Mouse (Mus musculus) layer of hippocampus, adult 2 months (tissue): ENCODE results near the gene Fam71b. TPM values are rescaled to one million over a fixed set of nuclear protein-coding genes. Genes with fewer than 3 reads are reported as not detected.

Experiments
- DNase-seq, 2 experiments: peaks; one replicate each; pipeline ENCODE4 v3.0.0; 2022; ENCODE audit warnings: low spot score in 2 of 2
- H3K27ac ChIP-seq: fragments of 200-600 bp; 2 replicates; pipeline ENCODE4 v1.8.1; 2022
- H3K4me3 ChIP-seq: fragments of 200-600 bp; 2 replicates; pipeline ENCODE4 v1.8.1; 2022; ENCODE audit warnings: mild to moderate bottlenecking
- CTCF ChIP-seq: fragments of 200-600 bp; conservative IDR thresholded peaks from 2 replicates; pipeline ENCODE4 v1.8.1; 2022; ENCODE audit warnings: antibody characterized with exemption, mild to moderate bottlenecking, moderate library complexity
- long read RNA-seq, 2 experiments: library from polyadenylated mRNA; stranded (forward); transcript quantifications; one replicate each; pipeline ENCODE4 v2.0.0; 2021; ENCODE audit warnings: borderline mapping rate in 2 of 2
- total RNA-seq, 2 experiments: library from RNA; stranded (reverse); gene quantifications; 2 replicates each; pipeline ENCODE4 v1.2.3; 2021

The Fam71b gene
- not detected for total RNA-seq
- long read RNA-seq, experiment 1 = 0 reads
- long read RNA-seq, experiment 2 = 0 reads

- TF ChIP-seq CTCF = no peak
- Histone ChIP-seq H3K27ac (no peak within 1 kb of the TSS), H3K4me3 (no peak within 1 kb of the TSS)
- DNase-seq = no peak
Observed at GRCm38 (mm10) chr11:46396167-46396859, at the start of gene Fam71b. Gene Fam71b (plus strand): TSS chr11:46396559.

- Histone ChIP-seq H3K4me3 (no peak overlapping the region), H3K27ac (no peak overlapping the region)
- DNase-seq = no peak
- no peak for TF ChIP-seq CTCF
Observed at GRCm38 (mm10) chr11:46347756-46348155, 48.6 kb upstream of the Fam71b start.

- Histone ChIP-seq H3K4me3 (no peak overlapping the region), H3K27ac (no peak overlapping the region)
- no peak for DNase-seq
- TF ChIP-seq CTCF = no peak
Observed at GRCm38 (mm10) chr11:46348416-46348815, 47.9 kb upstream of the Fam71b start.

- TF ChIP-seq CTCF = no peak
- Histone ChIP-seq H3K4me3 (no peak overlapping the region), H3K27ac (no peak overlapping the region)
- DNase-seq = no peak
Observed at GRCm38 (mm10) chr11:46349681-46350410, 46.5 kb upstream of the Fam71b start.

- DNase-seq = no peak
- H3K4me3 ChIP-seq = no peak overlapping the region
- TF ChIP-seq CTCF = no peak
- H3K27ac ChIP-seq = no peak overlapping the region
Observed at GRCm38 (mm10) chr11:46358369-46358768, 38.0 kb upstream of the Fam71b start.

- Histone ChIP-seq H3K4me3 (no peak overlapping the region), H3K27ac (no peak overlapping the region)
- no peak for TF ChIP-seq CTCF
- DNase-seq = no peak
Observed at GRCm38 (mm10) chr11:46360991-46361665, 35.2 kb upstream of the Fam71b start.

GRCm38 (mm10) chr11:46362061-46363022 is 34.0 kb upstream of the Fam71b start:
- Histone ChIP-seq H3K4me3 (no peak overlapping the region), H3K27ac (no peak overlapping the region)
- DNase-seq = no peak
- no peak for TF ChIP-seq CTCF

GRCm38 (mm10) chr11:46363864-46364263 is 32.5 kb upstream of the Fam71b start:
- Histone ChIP-seq H3K4me3 (no peak overlapping the region), H3K27ac (no peak overlapping the region)
- DNase-seq = no peak
- no peak for TF ChIP-seq CTCF

GRCm38 (mm10) chr11:46365744-46366143 is 30.6 kb upstream of the Fam71b start:
- no peak for DNase-seq
- no peak overlapping the region for H3K27ac ChIP-seq
- H3K4me3 ChIP-seq = no peak overlapping the region

GRCm38 (mm10) chr11:46366357-46366756 is 30.0 kb upstream of the Fam71b start:
- no peak for TF ChIP-seq CTCF

More at GRCm38 (mm10) chr11:46365744-46366143, 30.6 kb upstream of the Fam71b start:
- TF ChIP-seq CTCF = no peak

GRCm38 (mm10) chr11:46370457-46370856 is 25.9 kb upstream of the Fam71b start:
- Histone ChIP-seq H3K4me3 (no peak overlapping the region), H3K27ac (no peak overlapping the region)
- TF ChIP-seq CTCF = no peak
- no peak for DNase-seq

More at GRCm38 (mm10) chr11:46366357-46366756, 30.0 kb upstream of the Fam71b start:
- H3K27ac ChIP-seq = no peak overlapping the region
- DNase-seq = no peak
- H3K4me3 ChIP-seq = no peak overlapping the region

GRCm38 (mm10) chr11:46371250-46371649 is 25.1 kb upstream of the Fam71b start:
- Histone ChIP-seq H3K4me3 (no peak overlapping the region), H3K27ac (no peak overlapping the region)
- TF ChIP-seq CTCF = no peak
- no peak for DNase-seq
